Mouse (Mus musculus) forebrain, embryonic 11.5 days (tissue): ENCODE data around the gene Csmd2. TPM values are rescaled to one million over a fixed set of nuclear protein-coding genes. Genes with fewer than 3 reads are reported as not detected.

Source experiments
- ATAC-seq: fragments of 200-750 bp; cut with Nextera tagmentation; replicated peaks from 2 replicates; pipeline ENCODE4 v1.8.0; 2017; ENCODE audit warnings: moderate TSS enrichment; ENCODE audit not compliant: low FRiP score
- DNase-seq: peaks from one replicate; pipeline ENCODE4 v3.0.0-alpha.2; 2017; ENCODE audit warnings: low spot score
- H3K27ac ChIP-seq: fragments of 300-500 bp; sonication (generic); 2 replicates; pipeline ENCODE4 v1.5.1; 2014; ENCODE audit warnings: low read depth, low read length
- H3K27me3 ChIP-seq: fragments of 300-500 bp; sonication (generic); 2 replicates; pipeline ENCODE4 v1.6.1; 2014; ENCODE audit warnings: mild to moderate bottlenecking, low read length, mixed read lengths; ENCODE audit not compliant: control insufficient read depth, insufficient read depth
- H3K36me3 ChIP-seq: fragments of 300-500 bp; sonication (generic); 2 replicates; pipeline ENCODE4 v1.6.1; 2014; ENCODE audit warnings: mild to moderate bottlenecking, low read length, moderate library complexity, mixed read lengths; ENCODE audit not compliant: control insufficient read depth, insufficient read depth
- H3K4me1 ChIP-seq: fragments of 300-500 bp; sonication (generic); replicated peaks from 2 replicates; pipeline ENCODE4 v1.6.1; 2014; ENCODE audit warnings: low read length, mixed read lengths; ENCODE audit not compliant: control insufficient read depth, insufficient read depth
- H3K4me2 ChIP-seq: fragments of 300-500 bp; sonication (generic); 2 replicates; pipeline ENCODE4 v1.6.1; 2014; ENCODE audit warnings: low read depth, mild to moderate bottlenecking, low read length, moderate library complexity, mixed read lengths; ENCODE audit not compliant: severe bottlenecking
- H3K4me3 ChIP-seq: fragments of 300-500 bp; sonication (generic); 2 replicates; pipeline ENCODE4 v1.5.1; 2014; ENCODE audit warnings: low read depth, low read length
- H3K9ac ChIP-seq: fragments of 300-500 bp; sonication (generic); 2 replicates; pipeline ENCODE4 v1.6.1; 2014; ENCODE audit warnings: low read length
- H3K9me3 ChIP-seq: fragments of 300-500 bp; sonication (generic); 2 replicates; pipeline ENCODE4 v1.6.1; 2016; ENCODE audit warnings: low read length, mixed read lengths; ENCODE audit not compliant: control insufficient read depth
- WGBS: fragments of 180-500 bp; shearing (Covaris S2); extraction: QIAGEN DNeasy Blood & Tissue Kit; methylation state at CpG from one replicate; pipeline ENCODE4 v1.1.7; 2014; 5-methylcytosine and 5-hydroxymethylcytosine counted together
- polyA plus RNA-seq: library from polyadenylated mRNA; unstranded; fragments of >200 nt; fragmentation: Nextera tagmentation; extraction: Ambion mirVana; gene quantifications from 2 replicates; pipeline ENCODE4 v1.2.1, GENCODE M21; 2014

The Csmd2 gene
- polyA plus RNA-seq, 1 experiment from 2014 or later: 1.3 TPM

DNA sequence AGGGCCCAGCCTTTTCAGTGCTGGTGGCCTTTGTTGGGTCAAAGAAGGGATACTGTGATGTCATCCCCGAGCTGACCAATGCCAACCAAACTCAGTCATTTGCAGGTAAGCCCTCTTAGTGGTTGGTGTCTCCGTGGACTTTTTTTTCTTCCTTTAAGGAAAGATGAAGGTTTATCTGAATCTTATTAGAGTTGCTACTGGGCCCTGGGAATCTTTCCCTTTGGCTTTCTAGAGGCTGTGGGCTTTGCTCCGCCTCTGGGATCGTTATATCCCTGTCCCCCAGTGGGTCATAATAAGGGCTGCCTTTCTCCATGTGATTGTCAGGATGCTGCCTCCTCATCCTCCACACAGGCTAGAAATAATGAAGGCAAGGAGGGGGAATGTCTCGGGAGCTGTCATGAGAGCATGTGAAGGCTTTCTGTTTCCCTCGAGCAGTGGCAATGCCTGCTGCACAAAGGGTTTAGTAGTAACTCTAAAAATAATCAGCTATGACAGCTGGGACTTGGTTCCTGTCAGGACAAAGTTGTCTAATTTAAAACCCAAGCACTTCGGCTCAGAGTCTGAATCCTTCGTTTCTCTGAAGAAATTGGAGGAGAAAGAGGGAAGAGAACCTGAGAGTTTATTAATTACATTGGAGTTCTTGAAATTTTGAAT lies 273.4 kb downstream of the Csmd2 start, which contains the start of gene Hmgb4:
TSS of gene Hmgb4 (minus strand) at position 51 of the 654 bp plus-strand sequence.
- Histone ChIP-seq H3K9me3 (no peaks in the 10 kb centered on the region), H3K27ac (no peak within 1 kb of the TSS), H3K4me3 (no peak within 1 kb of the TSS), H3K9ac (no peak within 1 kb of the TSS), H3K36me3 (no peaks in the 10 kb centered on the region), H3K4me2 (no peak within 1 kb of the TSS), H3K4me1 (no peaks in the 10 kb centered on the region), H3K27me3 (no peaks in the 10 kb centered on the region)
- WGBS: 60% methylated on average over 8 of the region's 8 CpGs
- no peak for ATAC-seq
- no peak for DNase-seq

DNA sequence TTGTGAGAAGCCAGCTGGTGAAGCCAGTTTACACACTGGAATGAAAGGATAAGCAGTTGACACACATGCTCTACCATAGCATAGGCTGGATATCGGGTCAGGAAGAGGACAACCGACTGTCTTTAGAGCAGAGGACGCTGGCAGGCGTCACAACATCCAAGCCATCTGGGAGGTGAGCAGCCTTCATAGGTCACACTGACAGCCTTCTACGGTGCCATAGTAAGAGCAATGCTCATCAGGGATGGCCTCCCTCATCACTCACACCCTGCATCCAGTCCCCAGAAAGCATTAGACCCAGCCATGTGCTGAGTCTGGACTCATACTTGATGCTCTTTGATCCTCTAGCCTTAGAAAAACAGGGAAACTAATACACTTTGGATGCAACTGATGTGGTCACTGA lies 276.8 kb downstream of the Csmd2 start:
- Histone ChIP-seq H3K27me3 (no peaks in the 10 kb centered on the region), H3K4me1 (no peaks in the 10 kb centered on the region), H3K36me3 (no peaks in the 10 kb centered on the region), H3K9ac (no peak overlapping the region), H3K9me3 (no peaks in the 10 kb centered on the region), H3K27ac (no peak overlapping the region), H3K4me3 (no peak overlapping the region), H3K4me2 (no peak overlapping the region)
- no peak for DNase-seq
- no peak for ATAC-seq
- 91% methylated on average over 5 of the region's 5 CpGs for WGBS

DNA sequence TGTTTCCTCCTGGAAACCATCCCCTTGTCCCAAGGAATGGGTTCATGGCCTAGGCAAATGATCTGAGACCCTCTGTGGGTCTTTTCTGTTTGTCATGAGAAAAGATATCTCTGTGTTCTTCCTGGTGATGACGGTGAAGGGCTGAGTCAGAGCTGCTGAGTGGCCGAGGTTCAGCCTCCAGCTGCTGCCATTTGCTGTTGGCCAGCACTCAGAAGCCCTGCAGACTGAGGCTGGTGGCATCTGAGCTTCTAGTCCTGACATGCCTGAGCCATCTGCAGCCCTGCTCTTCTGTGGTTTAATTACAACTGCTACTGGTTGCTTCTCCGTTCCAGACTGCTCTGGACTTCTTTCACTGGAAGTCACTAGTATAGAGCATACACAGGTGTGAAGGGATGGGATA lies 277.7 kb downstream of the Csmd2 start:
- H3K4me1 ChIP-seq: no peaks in the 10 kb centered on the region
- ATAC-seq (no peak), DNase-seq (no peak)
- no peak overlapping the region for H3K9ac ChIP-seq
- H3K27ac ChIP-seq: no peak overlapping the region
- no peaks in the 10 kb centered on the region for H3K9me3 ChIP-seq
- H3K4me3 ChIP-seq: no peak overlapping the region
- H3K36me3 ChIP-seq: no peaks in the 10 kb centered on the region
- no peak overlapping the region for H3K4me2 ChIP-seq
- 76% methylated on average over 3 of the region's 3 CpGs for WGBS
- no peaks in the 10 kb centered on the region for H3K27me3 ChIP-seq

DNA sequence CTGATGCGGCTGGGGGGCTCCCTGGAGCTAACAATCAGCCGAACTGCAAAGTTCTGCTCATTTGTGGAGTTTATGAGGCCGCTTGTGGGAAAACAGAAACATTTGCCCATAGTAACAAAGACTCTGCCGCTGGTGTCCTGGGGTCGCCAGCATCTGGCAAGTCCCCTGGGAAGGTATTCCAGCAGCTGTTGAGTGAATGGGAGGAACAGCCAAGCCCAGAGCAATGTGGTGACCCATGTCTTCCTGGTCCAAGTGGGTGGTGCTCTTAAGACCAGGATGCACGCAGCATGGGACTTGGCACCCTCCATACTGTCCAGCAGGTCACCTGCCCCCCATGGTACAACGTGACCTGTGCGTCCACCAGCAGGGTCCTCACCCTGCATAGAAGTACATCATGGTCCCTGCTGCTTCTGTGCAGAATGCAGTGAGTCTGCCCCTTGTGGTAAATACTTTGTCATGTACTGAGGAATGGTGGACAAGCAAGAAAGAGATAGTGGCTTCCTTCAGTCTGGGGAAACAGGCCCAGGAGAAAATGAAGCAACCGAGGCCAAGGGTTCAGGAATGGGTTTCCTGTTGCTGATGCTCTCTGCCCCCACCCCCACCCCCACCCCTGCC lies 281.7 kb downstream of the Csmd2 start:
- DNase-seq: no peak
- H3K4me1 ChIP-seq: no peaks in the 10 kb centered on the region
- no peaks in the 10 kb centered on the region for H3K9me3 ChIP-seq
- H3K4me2 ChIP-seq: no peak overlapping the region
- no peak overlapping the region for H3K27ac ChIP-seq
- ATAC-seq: no peak
- no peak overlapping the region for H3K4me3 ChIP-seq
- no peaks in the 10 kb centered on the region for H3K36me3 ChIP-seq
- H3K9ac ChIP-seq: no peak overlapping the region
- no peaks in the 10 kb centered on the region for H3K27me3 ChIP-seq
- 90% methylated on average over 9 of the region's 9 CpGs for WGBS

DNA sequence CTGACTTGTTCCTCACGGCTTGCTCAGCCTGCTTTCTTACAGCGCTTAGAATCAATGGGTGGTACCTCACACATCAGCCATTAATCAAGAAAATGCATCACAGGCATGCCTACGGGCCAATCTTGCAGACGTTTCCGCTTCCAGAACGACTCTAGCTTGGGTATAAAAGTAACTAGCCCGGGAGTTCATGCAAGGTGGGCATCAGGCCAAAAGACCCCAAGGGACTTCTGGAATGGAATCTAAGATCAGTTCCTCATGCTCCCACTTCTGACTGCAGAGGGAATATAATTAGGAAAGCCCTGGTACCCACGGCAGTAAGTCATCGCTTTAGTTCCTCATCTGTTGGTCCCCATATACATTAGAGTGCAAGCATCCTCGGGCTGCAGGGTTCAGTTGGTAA lies 282.5 kb downstream of the Csmd2 start:
- Histone ChIP-seq H3K4me2 (no peak overlapping the region), H3K9ac (no peak overlapping the region), H3K27ac (no peak overlapping the region), H3K4me1 (no peaks in the 10 kb centered on the region), H3K4me3 (no peak overlapping the region), H3K36me3 (no peaks in the 10 kb centered on the region), H3K9me3 (no peaks in the 10 kb centered on the region), H3K27me3 (no peaks in the 10 kb centered on the region)
- DNase-seq: no peak
- 84% methylated on average over 10 of the region's 10 CpGs for WGBS
- ATAC-seq: no peak

DNA sequence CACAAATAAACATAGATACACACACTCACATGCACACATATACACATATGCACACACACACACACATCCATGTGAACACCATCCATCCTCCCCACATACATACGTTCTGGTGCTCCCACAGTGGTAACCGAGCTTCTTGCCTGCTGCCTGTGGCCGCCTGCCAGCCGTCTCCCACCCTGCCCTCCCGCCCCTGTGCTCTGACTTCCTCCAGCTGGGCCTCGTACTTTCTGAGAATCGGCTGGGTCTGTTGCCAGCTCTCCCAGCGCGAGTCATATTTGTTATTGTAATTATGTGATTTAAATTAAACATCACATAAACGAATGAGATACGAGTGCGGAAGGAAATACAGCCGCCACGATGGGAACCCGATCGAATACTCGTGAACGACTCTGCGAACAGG lies 283.3 kb downstream of the Csmd2 start:
- DNase-seq (no peak), ATAC-seq (no peak)
- Histone ChIP-seq H3K9ac (no peak overlapping the region), H3K4me1 (no peaks in the 10 kb centered on the region), H3K36me3 (no peaks in the 10 kb centered on the region), H3K4me2 (no peak overlapping the region), H3K27me3 (no peaks in the 10 kb centered on the region), H3K27ac (no peak overlapping the region), H3K9me3 (no peaks in the 10 kb centered on the region), H3K4me3 (no peak overlapping the region)
- WGBS: 90% methylated on average over 19 of the region's 19 CpGs

DNA sequence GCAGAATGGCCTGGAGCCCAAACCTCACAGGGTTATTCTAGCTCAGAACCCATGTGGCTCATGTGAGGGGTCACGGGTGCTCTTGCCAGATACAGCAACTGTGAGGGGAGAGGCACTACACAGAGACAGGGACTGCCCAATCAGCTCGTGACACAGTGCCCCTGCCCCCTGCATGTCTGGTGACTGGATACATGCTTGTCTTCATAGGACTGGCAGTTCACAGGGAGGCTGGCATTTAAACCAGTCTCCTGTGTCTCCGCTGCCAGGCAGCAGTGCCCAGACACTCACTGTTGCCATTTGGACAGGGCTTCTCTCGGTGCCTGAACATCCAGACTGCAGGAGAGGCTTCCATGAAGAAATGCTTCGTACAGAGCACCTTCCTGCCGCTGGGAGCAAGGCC lies 284.8 kb downstream of the Csmd2 start:
- Histone ChIP-seq H3K4me3 (no peak overlapping the region), H3K9ac (no peak overlapping the region), H3K36me3 (no peaks in the 10 kb centered on the region), H3K27me3 (no peaks in the 10 kb centered on the region), H3K4me2 (no peak overlapping the region), H3K4me1 (no peaks in the 10 kb centered on the region), H3K9me3 (no peaks in the 10 kb centered on the region), H3K27ac (no peak overlapping the region)
- no peak for ATAC-seq
- no peak for DNase-seq
- WGBS: 65% methylated on average over 6 of the region's 6 CpGs

DNA sequence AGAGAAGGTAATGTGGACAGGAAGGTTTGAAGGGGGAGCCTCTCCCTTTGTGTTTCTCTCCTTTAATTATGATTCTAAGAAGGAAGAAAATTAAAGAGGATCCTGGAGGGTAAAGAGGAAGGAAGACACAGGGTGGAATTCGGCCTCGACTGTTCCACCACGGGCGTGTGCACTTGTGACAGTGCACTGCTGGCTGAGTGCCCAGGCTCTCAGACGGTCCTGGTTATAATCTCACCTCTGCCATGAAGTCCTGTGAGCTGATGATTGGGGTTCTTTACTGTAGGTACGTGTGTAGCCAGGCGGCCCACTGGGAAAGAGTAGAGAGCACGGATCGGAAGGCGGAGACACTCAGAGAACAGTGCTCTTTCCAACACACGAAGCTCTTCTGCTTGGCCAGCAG lies 285.5 kb downstream of the Csmd2 start:
- H3K4me1 ChIP-seq: no peaks in the 10 kb centered on the region
- no peak overlapping the region for H3K27ac ChIP-seq
- no peaks in the 10 kb centered on the region for H3K27me3 ChIP-seq
- whole genome bisulfite sequencing: 81% methylated on average over 11 of the region's 11 CpGs
- no peaks in the 10 kb centered on the region for H3K9me3 ChIP-seq
- DNase-seq (no peak), ATAC-seq (no peak)
- H3K36me3 ChIP-seq: no peaks in the 10 kb centered on the region
- H3K4me2 ChIP-seq: no peak overlapping the region
- no peak overlapping the region for H3K4me3 ChIP-seq
- no peak overlapping the region for H3K9ac ChIP-seq

DNA sequence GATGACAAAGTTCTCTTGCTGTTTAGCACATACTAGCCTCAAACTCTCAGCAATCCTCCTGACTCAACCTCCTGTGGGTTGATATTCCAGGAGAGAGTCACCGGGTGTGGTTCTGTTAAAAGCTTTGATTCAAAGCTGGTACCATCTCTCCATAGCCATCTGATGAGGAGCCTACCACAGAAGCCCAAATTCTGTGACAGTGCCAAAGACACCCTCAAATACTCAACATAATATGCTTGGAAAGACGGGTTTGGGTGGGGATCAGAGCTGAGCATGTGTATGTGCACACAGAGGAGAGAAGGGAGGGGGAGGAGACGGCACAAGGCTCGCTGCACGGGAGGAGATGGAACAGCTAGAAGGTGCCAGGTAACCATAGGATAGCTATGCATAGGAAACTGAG lies 287.5 kb downstream of the Csmd2 start:
- H3K27me3 ChIP-seq: no peaks in the 10 kb centered on the region
- no peaks in the 10 kb centered on the region for H3K9me3 ChIP-seq
- H3K36me3 ChIP-seq: no peaks in the 10 kb centered on the region
- ATAC-seq (no peak), DNase-seq (no peak)
- no peak overlapping the region for H3K4me2 ChIP-seq
- no peaks in the 10 kb centered on the region for H3K4me1 ChIP-seq
- H3K9ac ChIP-seq: no peak overlapping the region
- no peak overlapping the region for H3K4me3 ChIP-seq
- H3K27ac ChIP-seq: no peak overlapping the region
- 90% methylated on average over 5 of the region's 5 CpGs for WGBS
